Mouse (Mus musculus): ENCODE data around the gene Atg10.

GRCm38 (mm10) chr13:91246472-91246871 is 22.7 kb upstream of the Atg10 start:
- TF ChIP-seq CTCF (IDR thresholded peaks at IDR 0.05; ENCODE audit: low read depth) = no peak
- no peak for TF ChIP-seq EP300 (IDR thresholded peaks at IDR 0.05; ENCODE audit: low read depth)

All from heart, postnatal 0 days (tissue).